Mouse (Mus musculus): ENCODE data around the gene Fam83g.

Fam83g gene

GRCm38 (mm10) chr11:61674839-61675159 lies 9.1 kb upstream of the Fam83g start:
- no peak for DNase-seq

- no peak for DNase-seq
These were observed 8.6 kb upstream of the Fam83g start for GRCm38 (mm10) chr11:61675332-61675731.

- no peak for DNase-seq
These were observed 7.6 kb upstream of the Fam83g start for GRCm38 (mm10) chr11:61676216-61676854.

- DNase-seq = no peak
These were observed 6.2 kb upstream of the Fam83g start for GRCm38 (mm10) chr11:61677709-61678108.

- no peak for DNase-seq
These were observed 4.6 kb upstream of the Fam83g start for GRCm38 (mm10) chr11:61679091-61679866.

GRCm38 (mm10) chr11:61685119-61685725 lies 1.3 kb downstream of the Fam83g start:
- DNase-seq = no peak

GRCm38 (mm10) chr11:61686141-61686540 lies 2.2 kb downstream of the Fam83g start:
- no peak for DNase-seq

- DNase-seq = no peak
These were observed 3.1 kb downstream of the Fam83g start for GRCm38 (mm10) chr11:61686906-61687453.

GRCm38 (mm10) chr11:61687595-61687994 lies 3.7 kb downstream of the Fam83g start:
- DNase-seq = no peak

- DNase-seq = no peak
These were observed 9.1 kb downstream of the Fam83g start for GRCm38 (mm10) chr11:61692996-61693395.

- DNase-seq = no peak
These were observed 15.0 kb downstream of the Fam83g start for GRCm38 (mm10) chr11:61698852-61699251.

- DNase-seq = no peak
These were observed 15.6 kb downstream of the Fam83g start for GRCm38 (mm10) chr11:61699460-61699859.

GRCm38 (mm10) chr11:61699933-61700332 lies 16.0 kb downstream of the Fam83g start:
- peak; percentile 21 for DNase-seq

GRCm38 (mm10) chr11:61701696-61702095 lies 17.8 kb downstream of the Fam83g start:
- no peak for DNase-seq

GRCm38 (mm10) chr11:61702494-61702893 lies 18.6 kb downstream of the Fam83g start:
- no peak for DNase-seq

- no peak for DNase-seq
These were observed 21.7 kb downstream of the Fam83g start for GRCm38 (mm10) chr11:61705581-61705980.

- no peak for DNase-seq
These were observed 22.3 kb downstream of the Fam83g start for GRCm38 (mm10) chr11:61706232-61706631.

GRCm38 (mm10) chr11:61708928-61709327 lies 25.0 kb downstream of the Fam83g start:
- no peak for DNase-seq

GRCm38 (mm10) chr11:61713157-61713855 lies 29.4 kb downstream of the Fam83g start:
- DNase-seq = no peak

- DNase-seq = peak; percentile 80
These were observed 30.6 kb downstream of the Fam83g start for GRCm38 (mm10) chr11:61714346-61715117.

- DNase-seq = no peak
These were observed 31.2 kb downstream of the Fam83g start for GRCm38 (mm10) chr11:61715130-61715529.

GRCm38 (mm10) chr11:61717990-61718389 lies 34.1 kb downstream of the Fam83g start:
- DNase-seq = no peak
